Mouse (Mus musculus) B cell, adult 2 months (primary cell): ENCODE data around the gene Serpina3g.

Source experiments
- DNase-seq, 2 experiments: peaks; one replicate each; pipeline ENCODE4 v3.0.0; 2022

Serpina3g gene

GRCm38 (mm10) chr12:104283380-104283779 is 47.3 kb downstream of the Serpina3g start:
- no peak for DNase-seq

DNA sequence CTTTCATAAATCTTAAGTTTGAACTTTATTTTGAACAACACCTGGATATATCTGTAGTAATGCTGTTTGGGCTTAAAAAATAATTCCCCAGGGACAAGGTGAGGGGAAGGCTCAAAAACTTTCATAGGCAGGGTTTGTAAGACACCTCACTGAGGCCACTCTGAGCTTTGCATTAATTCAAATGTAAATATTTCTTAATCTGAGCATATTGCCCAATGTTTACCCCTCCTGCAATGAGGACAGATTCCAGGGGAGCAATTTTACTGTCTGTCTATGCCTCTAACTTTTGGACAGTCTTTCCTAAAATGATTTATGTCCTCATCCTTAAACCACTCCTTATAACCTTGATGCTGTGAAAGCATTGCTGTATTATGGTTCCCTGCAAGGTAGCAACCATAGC is 52.3 kb downstream of the Serpina3g start:
- no peak for DNase-seq

DNA sequence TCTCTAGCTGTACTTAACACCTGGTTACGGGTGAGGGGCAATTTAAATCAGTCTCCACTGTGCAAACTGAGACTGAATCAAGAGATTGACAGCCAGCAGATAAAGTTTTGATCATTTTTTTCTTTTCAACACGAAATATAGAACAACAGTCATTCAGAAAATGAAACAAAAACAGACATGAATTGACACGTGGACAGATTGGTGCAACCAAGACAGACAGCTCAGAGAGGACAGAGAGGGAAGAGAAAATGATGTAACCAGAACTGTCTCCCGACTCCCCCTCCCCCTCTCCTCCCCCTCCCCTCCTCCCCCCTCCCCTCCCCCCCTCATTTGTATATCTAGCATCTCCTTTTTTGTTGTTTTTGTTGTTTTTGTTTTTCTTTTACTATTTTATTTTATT is 53.8 kb downstream of the Serpina3g start:
- no peak for DNase-seq
